Mouse (Mus musculus): ENCODE data around the gene Tmem171.

DNA sequence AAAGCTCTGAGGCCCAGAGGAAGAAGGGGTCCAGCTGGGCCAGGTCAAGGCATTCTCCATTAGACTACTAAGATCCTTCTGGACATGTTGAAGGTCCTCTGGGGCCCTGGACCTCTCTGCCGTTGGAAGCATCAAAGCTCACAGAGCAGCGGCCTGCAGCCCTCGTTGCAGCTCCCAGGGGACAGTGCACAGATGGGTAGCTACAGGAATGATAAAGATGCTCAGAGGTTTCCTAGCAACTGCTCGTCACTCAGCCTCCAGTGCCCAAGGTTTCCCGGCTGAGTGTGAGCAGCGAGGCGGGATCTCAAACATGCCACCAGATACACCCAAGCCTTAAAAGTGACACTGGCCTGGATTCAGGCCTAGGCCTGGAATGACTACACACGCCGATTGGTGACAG, 6.7 kb downstream of the Tmem171 start:
- TF ChIP-seq GATA1 (IDR thresholded peaks at IDR 0.05; ENCODE audit: borderline replicate concordance, low read length) (no peak), FLI1 (IDR thresholded peaks at IDR 0.05; ENCODE audit: low read length) (no peak)
